ENCODE assay signal across 17 mouse cellular contexts in genomic region chr1:89093696-89094095, GRCm38 (mm10). TPM values are rescaled to one million over a fixed set of nuclear protein-coding genes. Genes with fewer than 3 reads are reported as not detected.
A peak's percentile ranks its signal among the peaks of the same experiment; 100 is the strongest.
DNase-seq lines count a peak whose midpoint lies in the region; ATAC-seq and TF ChIP-seq lines count a peak whose summit lies in the region.
"Had no signal": no experiment of that assay in that cellular context is flagged by ENCODE, and none has a peak within 500 bp of the region (broad histone marks: within the 10 kb centered on the region; RNA-seq: fewer than 3 reads in every experiment).

No protein-coding gene starts in this region.

- H3K4me1 ChIP-seq in heart, adult 2 months (ENCODE audit: control insufficient read depth, insufficient read depth, low read length), result peaks cover 56% of the 10 kb centered on the region
- peaks cover 78% of the 10 kb centered on the region for H3K4me1 ChIP-seq in hindbrain, embryonic 10.5 days (replicated peaks)
- H3K4me1 ChIP-seq in hindbrain, embryonic 11.5 days (replicated peaks; ENCODE audit: control insufficient read depth, insufficient read depth, low read length), result peaks cover 28% of the 10 kb centered on the region
- peaks cover 49% of the 10 kb centered on the region for H3K4me1 ChIP-seq in embryonic facial prominence, embryonic 12.5 days

- intact Hi-C loops in heart, adult 2 months (cut with DNase I), result loop anchor here (1.0 to 2.0 kb wide), 3 partner anchors 10 to 29 kb away; no protein-coding TSS in a partner anchor

- H3K4me2 ChIP-seq in hindbrain, embryonic 11.5 days (replicated peaks; ENCODE audit: low read depth, low read length), result no peak overlapping the region
- H3K4me2 ChIP-seq in embryonic facial prominence, embryonic 12.5 days (replicated peaks), result no peak overlapping the region
- H3K4me2 ChIP-seq: hindbrain, embryonic 15.5 days; liver, embryonic 15.5 days; midbrain, embryonic 12.5 days had no signal

- TF ChIP-seq EP300 in heart, adult 2 months (IDR thresholded peaks at IDR 0.05; ENCODE audit: insufficient read depth, low read depth, low read length), result no peak

- no peak overlapping the region for H3K4me3 ChIP-seq in heart, adult 2 months
- H3K4me3 ChIP-seq in hindbrain, embryonic 10.5 days, result no peak overlapping the region
- H3K4me3 ChIP-seq in hindbrain, embryonic 11.5 days (ENCODE audit: low read depth, low read length), result no peak overlapping the region
- H3K4me3 ChIP-seq in embryonic facial prominence, embryonic 12.5 days, result no peak overlapping the region
- H3K4me3 ChIP-seq: embryonic facial prominence, embryonic 13.5 days; hindbrain, embryonic 15.5 days; liver, embryonic 15.5 days; midbrain, embryonic 12.5 days had no signal

- H3K9me3 ChIP-seq in hindbrain, embryonic 10.5 days, result no peaks in the 10 kb centered on the region
- no peaks in the 10 kb centered on the region for H3K9me3 ChIP-seq in hindbrain, embryonic 11.5 days (ENCODE audit: control insufficient read depth, low read length)
- no peaks in the 10 kb centered on the region for H3K9me3 ChIP-seq in embryonic facial prominence, embryonic 12.5 days
- H3K9me3 ChIP-seq: embryonic facial prominence, embryonic 13.5 days; hindbrain, embryonic 15.5 days; liver, embryonic 15.5 days; midbrain, embryonic 12.5 days had no signal

- DNase-seq in heart, adult 2 months, result no peak
- no peak for DNase-seq in heart, adult 18-20 months
- no peak for DNase-seq in hindbrain, embryonic 10.5 days (ENCODE audit: low spot score)
- no peak for DNase-seq in hindbrain, embryonic 11.5 days (ENCODE audit: low spot score)
- peak; percentile 23 for DNase-seq in CD4-positive helper T cell, adult 2 months (ENCODE audit: low read depth, low spot score)
- no peak for DNase-seq in yolk sac, embryonic 10.5 days (ENCODE audit: low spot score)
- DNase-seq: adrenal gland, postnatal 25 days; B cell, adult 2 months; cerebellum, adult 2 months; gastrocnemius, postnatal 36 days; thymus, postnatal 36 days had no signal

- TF ChIP-seq POLR2A in heart, adult 2 months (IDR thresholded peaks at IDR 0.05; ENCODE audit: insufficient read depth, low read depth, low read length), result no peak

- TF ChIP-seq CTCF in heart, adult 2 months (IDR thresholded peaks at IDR 0.05), result no peak

- no peak for ATAC-seq in hindbrain, embryonic 11.5 days (ENCODE audit: low FRiP score)
- no peak for ATAC-seq in embryonic facial prominence, embryonic 12.5 days (ENCODE audit: insufficient number of reproducible peaks, insufficient read depth, low FRiP score, low TSS enrichment)

- 66% methylated on average over 5 of the region's 5 CpGs for WGBS in heart, adult 2 months
- WGBS in hindbrain, embryonic 10.5 days, result 75% methylated on average over 5 of the region's 5 CpGs
- 75% methylated on average over 5 of the region's 5 CpGs for WGBS in hindbrain, embryonic 11.5 days
- WGBS in embryonic facial prominence, embryonic 12.5 days, result 66% methylated on average over 5 of the region's 5 CpGs

- no peaks in the 10 kb centered on the region for H3K27me3 ChIP-seq in heart, adult 2 months (ENCODE audit: control insufficient read depth, insufficient read depth, low read length)
- no peaks in the 10 kb centered on the region for H3K27me3 ChIP-seq in hindbrain, embryonic 10.5 days (ENCODE audit: insufficient read depth, poor library complexity, severe bottlenecking)
- no peaks in the 10 kb centered on the region for H3K27me3 ChIP-seq in hindbrain, embryonic 11.5 days (ENCODE audit: control insufficient read depth, insufficient read depth, low read length)
- no peaks in the 10 kb centered on the region for H3K27me3 ChIP-seq in embryonic facial prominence, embryonic 12.5 days
- H3K27me3 ChIP-seq: embryonic facial prominence, embryonic 13.5 days; hindbrain, embryonic 15.5 days had no signal

- peaks cover 5% of the 10 kb centered on the region for H3K79me2 ChIP-seq in heart, adult 2 months (replicated peaks; ENCODE audit: control insufficient read depth, insufficient read depth, low read length)

- H3K9ac ChIP-seq in heart, adult 2 months (ENCODE audit: low read depth, low read length), result no peak overlapping the region
- no peak overlapping the region for H3K9ac ChIP-seq in hindbrain, embryonic 11.5 days (ENCODE audit: low read depth, low read length)
- no peak overlapping the region for H3K9ac ChIP-seq in embryonic facial prominence, embryonic 12.5 days
- H3K9ac ChIP-seq: embryonic facial prominence, embryonic 13.5 days; hindbrain, embryonic 15.5 days; liver, embryonic 15.5 days; midbrain, embryonic 12.5 days had no signal

- H3K36me3 ChIP-seq in heart, adult 2 months (ENCODE audit: control insufficient read depth, insufficient read depth, low read length), result peaks cover 10% of the 10 kb centered on the region
- H3K36me3 ChIP-seq in hindbrain, embryonic 10.5 days, result no peaks in the 10 kb centered on the region
- no peaks in the 10 kb centered on the region for H3K36me3 ChIP-seq in hindbrain, embryonic 11.5 days (ENCODE audit: control insufficient read depth, insufficient read depth, low read length)
- no peaks in the 10 kb centered on the region for H3K36me3 ChIP-seq in embryonic facial prominence, embryonic 12.5 days
- H3K36me3 ChIP-seq: embryonic facial prominence, embryonic 13.5 days; hindbrain, embryonic 15.5 days; liver, embryonic 15.5 days; midbrain, embryonic 12.5 days had no signal

- peak overlapping the region; percentile 76 for H3K27ac ChIP-seq in heart, adult 2 months
- H3K27ac ChIP-seq in hindbrain, embryonic 10.5 days, result peak overlapping the region; percentile 86
- H3K27ac ChIP-seq in hindbrain, embryonic 11.5 days (ENCODE audit: low read depth, low read length), result no peak overlapping the region
- H3K27ac ChIP-seq in embryonic facial prominence, embryonic 12.5 days, result peak overlapping the region; percentile 90; the same call in 1 of the 2 replicates
- H3K27ac ChIP-seq: liver, embryonic 15.5 days; midbrain, embryonic 12.5 days had no signal

RNA-seq across cellular contexts. Expression of gene Sh3bp4, which starts 23.5 kb away (rescaled TPM):
- total RNA-seq in heart, adult 2 months (2021), result 10 to 100 TPM in 1 of 2 experiments, 1 to 10 TPM in 1; 10.0 to 11.1 TPM
- 8.6 and 10.2 TPM in 2 replicates for polyA plus RNA-seq in heart, adult 2 months (2012; rRNA removed)
- total RNA-seq in heart, adult 18-20 months (2021), result 10 to 100 TPM; 11.2 TPM
- polyA plus RNA-seq in hindbrain, embryonic 10.5 days (2016; fragmentation: Nextera tagmentation; extraction: Ambion mirVana), result 25.3 and 27.2 TPM in 2 replicates
- 18.0 and 21.7 TPM in 2 replicates for polyA plus RNA-seq in hindbrain, embryonic 11.5 days (2014; fragmentation: Nextera tagmentation; extraction: Ambion mirVana)
- 25.7 and 27.4 TPM in 2 replicates for polyA plus RNA-seq in embryonic facial prominence, embryonic 12.5 days (2016; fragmentation: Nextera tagmentation; extraction: Ambion mirVana)
- total RNA-seq: neutrophil, adult 5-6 weeks had no signal
